ENCODE assay signal across 9 mouse cellular contexts in the genomic region with DNA sequence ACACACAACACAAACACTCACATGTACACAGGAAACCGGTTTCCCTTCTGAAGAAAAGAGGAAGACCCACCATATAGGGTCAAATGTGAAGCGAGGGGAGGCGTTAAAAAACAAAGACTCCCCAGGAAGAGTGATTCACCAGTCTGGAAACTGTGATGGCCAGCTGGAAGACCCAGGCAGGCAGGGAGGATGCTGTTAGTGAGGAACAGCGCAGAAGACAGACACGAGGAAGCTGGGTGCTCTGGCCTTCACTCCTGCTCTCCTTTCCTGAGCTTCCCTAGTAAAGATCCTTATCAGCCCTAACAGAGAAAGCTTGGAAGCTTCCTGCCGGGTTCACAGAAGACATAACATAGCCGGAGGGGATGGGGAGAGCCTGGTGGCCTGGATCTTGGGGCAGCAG. TPM values are rescaled to one million over a fixed set of nuclear protein-coding genes. Genes with fewer than 3 reads are reported as not detected.
DNase-seq lines count a peak whose midpoint lies in the region; ATAC-seq and TF ChIP-seq lines count a peak whose summit lies in the region.
"Had no signal": no experiment of that assay in that cellular context is flagged by ENCODE, and none has a peak within 500 bp of the region (broad histone marks: within the 10 kb centered on the region; RNA-seq: fewer than 3 reads in every experiment).

No protein-coding gene starts in this region.

- H3K4me1 ChIP-seq in bone marrow macrophage, adult 2 months (ENCODE audit: control insufficient read depth, insufficient read depth, low read length), result peaks cover 37% of the 10 kb centered on the region
- H3K4me1 ChIP-seq in heart, postnatal 0 days (ENCODE audit: control insufficient read depth, insufficient read depth), result peaks cover 61% of the 10 kb centered on the region

- H3K9ac ChIP-seq in heart, postnatal 0 days (replicated peaks; ENCODE audit: low read depth, low read length), result no peak overlapping the region

- H3K27ac ChIP-seq in bone marrow macrophage, adult 2 months (ENCODE audit: insufficient read depth, low read depth, low read length), result peak overlapping the region; percentile 37
- H3K27ac ChIP-seq in heart, postnatal 0 days (ENCODE audit: low read depth), result peak overlapping the region; percentile 75

- no peak for TF ChIP-seq POLR2A in bone marrow macrophage, adult 2 months (IDR thresholded peaks at IDR 0.05; ENCODE audit: borderline replicate concordance, low read depth, low read length)

- ATAC-seq in heart, postnatal 0 days (ENCODE audit: insufficient read depth, low read depth), result no peak
- no peak for ATAC-seq in erythroblast, adult 5-6 weeks (replicated peaks; ENCODE audit: low FRiP score, poor library complexity, severe bottlenecking)

- peaks cover 4% of the 10 kb centered on the region for H3K36me3 ChIP-seq in heart, postnatal 0 days (replicated peaks; ENCODE audit: control insufficient read depth, insufficient read depth, low read length)

- whole genome bisulfite sequencing in heart, postnatal 0 days, result 32% methylated on average over 7 of the region's 7 CpGs

- no peak for TF ChIP-seq EP300 in heart, postnatal 0 days (IDR thresholded peaks at IDR 0.05; ENCODE audit: low read depth)

- no peaks in the 10 kb centered on the region for H3K27me3 ChIP-seq in heart, postnatal 0 days (ENCODE audit: control insufficient read depth, insufficient read depth, low read length)
- H3K27me3 ChIP-seq: CH12.LX had no signal

- no peaks in the 10 kb centered on the region for H3K9me3 ChIP-seq in heart, postnatal 0 days (replicated peaks; ENCODE audit: control insufficient read depth, low read length)

- peak; percentile 22 for DNase-seq in gastrocnemius, adult 18-20 months (ENCODE audit: low spot score)
- no peak for DNase-seq in gastrocnemius, adult 8-10 months (ENCODE audit: low spot score in 2 of 2)
- DNase-seq in heart, postnatal 0 days (ENCODE audit: low spot score), result no peak
- DNase-seq in lung, postnatal 25 days (ENCODE audit: low spot score), result peak; percentile 40
- DNase-seq in layer of hippocampus, adult 9-10 months (ENCODE audit: low spot score), result no peak
- DNase-seq in right cerebral cortex, postnatal 36 days (ENCODE audit: low spot score in 2 of 2), result no peak

- TF ChIP-seq CTCF in bone marrow macrophage, adult 2 months (IDR thresholded peaks at IDR 0.05; ENCODE audit: low read depth, low read length), result no peak
- TF ChIP-seq CTCF in heart, postnatal 0 days (IDR thresholded peaks at IDR 0.05; ENCODE audit: low read depth), result no peak

- H3K4me3 ChIP-seq in bone marrow macrophage, adult 2 months (ENCODE audit: insufficient read depth, low read length), result no peak overlapping the region
- no peak overlapping the region for H3K4me3 ChIP-seq in heart, postnatal 0 days (ENCODE audit: low read depth, low read length)

- H3K4me2 ChIP-seq in heart, postnatal 0 days (ENCODE audit: low read depth, low read length), result no peak overlapping the region

RNA-seq across cellular contexts. Expression of a gene that starts 12.0 kb away (rescaled TPM):
- 10 to 100 TPM; 29.0 to 35.9 TPM for total RNA-seq in gastrocnemius, adult 18-20 months (2021)
- 10 to 100 TPM; 20.0 to 33.0 (median 32.5) TPM for total RNA-seq in gastrocnemius, adult 8-10 months (2022)
- 4.3 and 4.4 TPM in 2 replicates for polyA plus RNA-seq in bone marrow macrophage, adult 2 months (2012; ENCODE audit: insufficient read depth, insufficient read length, missing spikeins)
- 96.0 and 138 TPM in 2 replicates for total RNA-seq in heart, postnatal 0 days (2014; rRNA removed; ENCODE audit: low replicate concordance)
- 25.8 and 28.0 TPM in 2 replicates for polyA plus RNA-seq in heart, postnatal 0 days (2015; fragmentation: Nextera tagmentation; extraction: Ambion mirVana)
- 0.42 and 6.1 TPM in 2 replicates for total RNA-seq in erythroblast, adult 5-6 weeks (2015; ENCODE audit: low replicate concordance)
- total RNA-seq in erythroblast, adult 5-6 weeks (2017; ENCODE audit: low replicate concordance), result 2.9 TPM in 2 replicates

RNA-seq across cellular contexts. Expression of a gene that starts 44.6 kb away (rescaled TPM):
- 10 to 100 TPM; 70.7 to 81.5 TPM for total RNA-seq in gastrocnemius, adult 18-20 months (2021)
- total RNA-seq in gastrocnemius, adult 8-10 months (2022), result 10 to 100 TPM; 73.3 to 85.5 (median 80.4) TPM
- polyA plus RNA-seq in bone marrow macrophage, adult 2 months (2012; ENCODE audit: insufficient read depth, insufficient read length, missing spikeins), result 79.8 and 86.7 TPM in 2 replicates
- 71.6 and 80.1 TPM in 2 replicates for total RNA-seq in heart, postnatal 0 days (2014; rRNA removed; ENCODE audit: low replicate concordance)
- 69.5 and 78.3 TPM in 2 replicates for polyA plus RNA-seq in heart, postnatal 0 days (2015; fragmentation: Nextera tagmentation; extraction: Ambion mirVana)
- total RNA-seq in erythroblast, adult 5-6 weeks (2015; ENCODE audit: low replicate concordance), result 52.6 and 60.4 TPM in 2 replicates
- 66.1 and 94.8 TPM in 2 replicates for total RNA-seq in erythroblast, adult 5-6 weeks (2017; ENCODE audit: low replicate concordance)

RNA-seq across cellular contexts. Expression of a gene that starts 44.7 kb away (rescaled TPM):
- total RNA-seq in gastrocnemius, adult 18-20 months (2021), result 10 to 100 TPM; 23.3 to 27.5 TPM
- total RNA-seq in gastrocnemius, adult 8-10 months (2022), result 10 to 100 TPM; 18.0 to 33.4 (median 22.4) TPM
- polyA plus RNA-seq in bone marrow macrophage, adult 2 months (2012; ENCODE audit: insufficient read depth, insufficient read length, missing spikeins), result 75.1 and 86.7 TPM in 2 replicates
- 10.0 and 41.0 TPM in 2 replicates for total RNA-seq in heart, postnatal 0 days (2014; rRNA removed; ENCODE audit: low replicate concordance)
- 49.5 and 60.6 TPM in 2 replicates for polyA plus RNA-seq in heart, postnatal 0 days (2015; fragmentation: Nextera tagmentation; extraction: Ambion mirVana)
- 62.1 and 85.9 TPM in 2 replicates for total RNA-seq in erythroblast, adult 5-6 weeks (2015; ENCODE audit: low replicate concordance)
- 40.4 and 54.4 TPM in 2 replicates for total RNA-seq in erythroblast, adult 5-6 weeks (2017; ENCODE audit: low replicate concordance)

RNA-seq across cellular contexts. Expression of a gene that starts 50.0 kb away (rescaled TPM):
- total RNA-seq in gastrocnemius, adult 18-20 months (2021), result not detected
- total RNA-seq in gastrocnemius, adult 8-10 months (2022), result not detected
- polyA plus RNA-seq in bone marrow macrophage, adult 2 months (2012; ENCODE audit: insufficient read depth, insufficient read length, missing spikeins), result not detected in 2 replicates
- not detected in 2 replicates for total RNA-seq in heart, postnatal 0 days (2014; rRNA removed; ENCODE audit: low replicate concordance)
- polyA plus RNA-seq in heart, postnatal 0 days (2015; fragmentation: Nextera tagmentation; extraction: Ambion mirVana), result not detected in 2 replicates
- not detected in 2 replicates for total RNA-seq in erythroblast, adult 5-6 weeks (2015; ENCODE audit: low replicate concordance)
- total RNA-seq in erythroblast, adult 5-6 weeks (2017; ENCODE audit: low replicate concordance), result not detected in 2 replicates
- total RNA-seq: CH12.LX had no signal

Comparison
In these comparisons a context has a peak if more than half of its experiments do, and no peak if none do; other contexts are left out.
1. DNase-seq: peak in gastrocnemius, adult 18-20 months (single experiment) and lung, postnatal 25 days (single experiment); none in gastrocnemius, adult 8-10 months (0 of 2), heart, postnatal 0 days (single experiment), layer of hippocampus, adult 9-10 months (single experiment) and right cerebral cortex, postnatal 36 days (0 of 2).